Mouse (Mus musculus) adrenal gland, postnatal 10 days (tissue): ENCODE results near the gene Rnf145. TPM values are rescaled to one million over a fixed set of nuclear protein-coding genes. Genes with fewer than 3 reads are reported as not detected.
A peak's percentile ranks its signal among the peaks of the same experiment; 100 is the strongest.

Experiments used
- DNase-seq: peaks from one replicate; pipeline ENCODE4 v3.0.0; 2021; ENCODE audit warnings: mixed read lengths
- total RNA-seq, 2 experiments: library from RNA; stranded (reverse); gene quantifications; 2 replicates each; pipeline ENCODE4 v1.2.3; 2021

Gene Rnf145
- total RNA-seq, 2 experiments from 2014 or later: 49.3 to 74.8 TPM

- DNase-seq: no peak
Measured at GRCm38 (mm10) chr11:44509906-44510305, 8.9 kb upstream of the Rnf145 start.

GRCm38 (mm10) chr11:44510371-44510770, 8.4 kb upstream of the Rnf145 start:
- no peak for DNase-seq

- no peak for DNase-seq
Measured at GRCm38 (mm10) chr11:44512044-44513025, 6.4 kb upstream of the Rnf145 start.

- no peak for DNase-seq
Measured at GRCm38 (mm10) chr11:44513026-44513422, 5.7 kb upstream of the Rnf145 start.

- DNase-seq: no peak
Measured at GRCm38 (mm10) chr11:44514666-44515065, 4.1 kb upstream of the Rnf145 start.

- no peak for DNase-seq
Measured at GRCm38 (mm10) chr11:44516362-44516761, 2.4 kb upstream of the Rnf145 start.

- no peak for DNase-seq
Measured at GRCm38 (mm10) chr11:44517561-44518280, 1.0 kb upstream of the Rnf145 start.

- DNase-seq: no peak
Measured at GRCm38 (mm10) chr11:44519096-44519949, 559 bp downstream of the Rnf145 start.

GRCm38 (mm10) chr11:44519950-44520761, 1.4 kb downstream of the Rnf145 start:
- DNase-seq: peak; percentile 89

GRCm38 (mm10) chr11:44522594-44522993, 3.8 kb downstream of the Rnf145 start:
- DNase-seq: no peak

- DNase-seq: no peak
Measured at GRCm38 (mm10) chr11:44525765-44526164, 7.0 kb downstream of the Rnf145 start.

- no peak for DNase-seq
Measured at GRCm38 (mm10) chr11:44526654-44527263, 8.0 kb downstream of the Rnf145 start.

GRCm38 (mm10) chr11:44528560-44529199, 9.9 kb downstream of the Rnf145 start:
- DNase-seq: no peak

- no peak for DNase-seq
Measured at GRCm38 (mm10) chr11:44529200-44529599, 10.4 kb downstream of the Rnf145 start.

- no peak for DNase-seq
Measured at GRCm38 (mm10) chr11:44529716-44530115, 11.0 kb downstream of the Rnf145 start.

GRCm38 (mm10) chr11:44530382-44530781, 11.6 kb downstream of the Rnf145 start:
- DNase-seq: no peak

- no peak for DNase-seq
Measured at GRCm38 (mm10) chr11:44530867-44531266, 12.1 kb downstream of the Rnf145 start.

GRCm38 (mm10) chr11:44531617-44532016, 12.9 kb downstream of the Rnf145 start:
- DNase-seq: no peak

GRCm38 (mm10) chr11:44532846-44533781, 14.3 kb downstream of the Rnf145 start:
- no peak for DNase-seq
